Mouse (Mus musculus) forebrain, embryonic 16.5 days (tissue): ENCODE measurements around the gene Rab5c. TPM values are rescaled to one million over a fixed set of nuclear protein-coding genes. Genes with fewer than 3 reads are reported as not detected.
A peak's percentile ranks its signal among the peaks of the same experiment; 100 is the strongest.

Experiments used
- ATAC-seq: fragments of 200-750 bp; cut with Nextera tagmentation; 2 replicates; pipeline ENCODE4 v1.8.0; 2017; ENCODE audit warnings: mild to moderate bottlenecking, moderate library complexity
- H3K27ac ChIP-seq: fragments of 300-500 bp; sonication (generic); 2 replicates; pipeline ENCODE4 v1.5.1; 2014; ENCODE audit warnings: low read length, control low read depth
- H3K27me3 ChIP-seq: fragments of 300-500 bp; sonication (generic); replicated peaks from 2 replicates; pipeline ENCODE4 v1.6.1; 2014; ENCODE audit warnings: low read length; ENCODE audit not compliant: control insufficient read depth, insufficient read depth
- H3K36me3 ChIP-seq: fragments of 300-500 bp; sonication (generic); 2 replicates; pipeline ENCODE4 v1.6.1; 2014; ENCODE audit not compliant: control insufficient read depth, insufficient read depth
- H3K4me1 ChIP-seq: fragments of 300-500 bp; sonication (generic); replicated peaks from 2 replicates; pipeline ENCODE4 v1.6.1; 2014; ENCODE audit warnings: low read length; ENCODE audit not compliant: control insufficient read depth, insufficient read depth
- H3K4me2 ChIP-seq: fragments of 300-500 bp; sonication (generic); 2 replicates; pipeline ENCODE4 v1.6.1; 2014; ENCODE audit warnings: mild to moderate bottlenecking, low read length, control low read depth
- H3K4me3 ChIP-seq: fragments of 300-500 bp; sonication (generic); replicated peaks from 2 replicates; pipeline ENCODE4 v1.5.1; 2014; ENCODE audit warnings: mild to moderate bottlenecking, low read length, control low read depth
- H3K9ac ChIP-seq: fragments of 300-500 bp; sonication (generic); replicated peaks from 2 replicates; pipeline ENCODE4 v1.6.1; 2014; ENCODE audit warnings: low read depth, low read length, control low read depth
- H3K9me3 ChIP-seq: fragments of 300-500 bp; sonication (generic); 2 replicates; pipeline ENCODE4 v1.6.1; 2016; ENCODE audit warnings: low read length; ENCODE audit not compliant: control insufficient read depth
- WGBS: fragments of 180-500 bp; shearing (Covaris S2); extraction: QIAGEN DNeasy Blood & Tissue Kit; methylation state at CpG from one replicate; pipeline ENCODE4 v1.1.7; 2014; 5-methylcytosine and 5-hydroxymethylcytosine counted together
- polyA plus RNA-seq: library from polyadenylated mRNA; unstranded; fragments of >200 nt; fragmentation: Nextera tagmentation; extraction: Ambion mirVana; gene quantifications from 2 replicates; pipeline ENCODE4 v1.2.1, GENCODE M21; 2015

Rab5c gene
- polyA plus RNA-seq, 1 experiment from 2014 or later = 38.9 TPM

GRCm38 (mm10) chr11:100770646-100771408 is 32.8 kb upstream of the Rab5c start, which contains the start of gene Ghdc:
Ghdc (minus strand) TSS chr11:100770957.
- no peaks in the 10 kb centered on the region for H3K36me3 ChIP-seq

GRCm38 (mm10) chr11:100769980-100770379 is 32.0 kb upstream of the Rab5c start:
- ATAC-seq = no peak
- H3K9ac ChIP-seq = no peak overlapping the region
- no peaks in the 10 kb centered on the region for H3K27me3 ChIP-seq
- H3K4me2 ChIP-seq = peak overlapping the region; percentile 52
- no peaks in the 10 kb centered on the region for H3K9me3 ChIP-seq
- H3K4me3 ChIP-seq = no peak overlapping the region; the same call in 1 of the 2 replicates
- H3K4me1 ChIP-seq = peaks cover 7% of the 10 kb centered on the region
- H3K36me3 ChIP-seq = no peaks in the 10 kb centered on the region
- WGBS = 50% methylated on average over 6 of the region's 6 CpGs
- no peak overlapping the region for H3K27ac ChIP-seq

More at GRCm38 (mm10) chr11:100770646-100771408, 32.8 kb upstream of the Rab5c start, which contains the start of gene Ghdc:
- Histone ChIP-seq H3K9ac (peak within 1 kb of the TSS; percentile 48), H3K4me2 (peak within 1 kb of the TSS; percentile 52), H3K4me3 (peak within 1 kb of the TSS; percentile 47), H3K4me1 (peaks cover 7% of the 10 kb centered on the region), H3K27me3 (no peaks in the 10 kb centered on the region), H3K27ac (no peak within 1 kb of the TSS; the same call in 1 of the 2 replicates), H3K9me3 (no peaks in the 10 kb centered on the region)
- ATAC-seq = 0 out of 2 replicates have a peak, but pooled peaks have one; percentile 15
- 26% methylated on average over 17 of the region's 17 CpGs for WGBS

- no peak for ATAC-seq
- Histone ChIP-seq H3K4me2 (no peak overlapping the region), H3K27me3 (no peaks in the 10 kb centered on the region), H3K4me1 (peaks cover 7% of the 10 kb centered on the region), H3K9ac (no peak overlapping the region), H3K9me3 (no peaks in the 10 kb centered on the region), H3K4me3 (no peak overlapping the region), H3K36me3 (no peaks in the 10 kb centered on the region), H3K27ac (no peak overlapping the region)
- WGBS = 88% methylated on average over 5 of the region's 5 CpGs
Observed at GRCm38 (mm10) chr11:100767871-100768270, 29.9 kb upstream of the Rab5c start.

GRCm38 (mm10) chr11:100766726-100767125 is 28.7 kb upstream of the Rab5c start:
- Histone ChIP-seq H3K9ac (no peak overlapping the region), H3K27ac (no peak overlapping the region), H3K9me3 (no peaks in the 10 kb centered on the region), H3K27me3 (no peaks in the 10 kb centered on the region), H3K4me1 (peaks cover 9% of the 10 kb centered on the region), H3K36me3 (no peaks in the 10 kb centered on the region), H3K4me2 (no peak overlapping the region), H3K4me3 (no peak overlapping the region)
- ATAC-seq = no peak
- WGBS = 87% methylated on average over 9 of the region's 9 CpGs

- WGBS = 84% methylated on average over 7 of the region's 7 CpGs
- H3K4me2 ChIP-seq = peak within 1 kb of the TSS; percentile 74
- H3K36me3 ChIP-seq = no peaks in the 10 kb centered on the region
- H3K27me3 ChIP-seq = no peaks in the 10 kb centered on the region; the same call in 1 of the 2 replicates
- H3K9me3 ChIP-seq = no peaks in the 10 kb centered on the region
- peaks cover 21% of the 10 kb centered on the region for H3K4me1 ChIP-seq
- no peak within 1 kb of the TSS for H3K27ac ChIP-seq
- peak within 1 kb of the TSS; percentile 47 for H3K4me3 ChIP-seq
- peak within 1 kb of the TSS; percentile 63 for H3K9ac ChIP-seq
- no peak for ATAC-seq
Observed at GRCm38 (mm10) chr11:100762831-100763230, 24.8 kb upstream of the Rab5c start, which contains the start of gene Hcrt. Hcrt (minus strand) TSS chr11:100762931.

GRCm38 (mm10) chr11:100761547-100762045 is 23.6 kb upstream of the Rab5c start:
- under 1% methylated on average over 27 of the region's 27 CpGs for WGBS
- peak; percentile 44 for ATAC-seq
- no peak overlapping the region for H3K27ac ChIP-seq

GRCm38 (mm10) chr11:100759611-100760233 is 21.7 kb upstream of the Rab5c start, which contains the start of gene Kcnh4:
Kcnh4 (minus strand) TSS chr11:100759942.
- under 1% methylated on average over 51 of the region's 51 CpGs for WGBS

More at GRCm38 (mm10) chr11:100761547-100762045, 23.6 kb upstream of the Rab5c start:
- H3K4me3 ChIP-seq = peak overlapping the region; percentile 47
- H3K4me2 ChIP-seq = peak overlapping the region; percentile 74
- peaks cover 21% of the 10 kb centered on the region for H3K4me1 ChIP-seq
- H3K9me3 ChIP-seq = no peaks in the 10 kb centered on the region
- H3K36me3 ChIP-seq = no peaks in the 10 kb centered on the region
- H3K9ac ChIP-seq = peak overlapping the region; percentile 63
- H3K27me3 ChIP-seq = no peaks in the 10 kb centered on the region; the same call in 1 of the 2 replicates

GRCm38 (mm10) chr11:100758707-100759610 is 20.9 kb upstream of the Rab5c start:
- Histone ChIP-seq H3K4me1 (peaks cover 21% of the 10 kb centered on the region), H3K4me2 (peak overlapping the region; percentile 50), H3K27ac (peak overlapping the region; percentile 23; the same call in 1 of the 2 replicates), H3K4me3 (peak overlapping the region; percentile 51), H3K9me3 (no peaks in the 10 kb centered on the region), H3K9ac (peak overlapping the region; percentile 61), H3K27me3 (no peaks in the 10 kb centered on the region; the same call in 1 of the 2 replicates), H3K36me3 (no peaks in the 10 kb centered on the region)
- peak; percentile 57 for ATAC-seq
- WGBS = under 1% methylated on average over 33 of the region's 35 CpGs

More at GRCm38 (mm10) chr11:100759611-100760233, 21.7 kb upstream of the Rab5c start, which contains the start of gene Kcnh4:
- H3K36me3 ChIP-seq = no peaks in the 10 kb centered on the region
- peak within 1 kb of the TSS; percentile 51 for H3K4me3 ChIP-seq
- peak within 1 kb of the TSS; percentile 61 for H3K9ac ChIP-seq
- no peaks in the 10 kb centered on the region; the same call in 1 of the 2 replicates for H3K27me3 ChIP-seq
- H3K27ac ChIP-seq = peak within 1 kb of the TSS; percentile 23; the same call in 1 of the 2 replicates
- H3K4me1 ChIP-seq = peaks cover 21% of the 10 kb centered on the region
- H3K4me2 ChIP-seq = peak within 1 kb of the TSS; percentile 50
- H3K9me3 ChIP-seq = no peaks in the 10 kb centered on the region
- peak; percentile 78 for ATAC-seq
